Mouse (Mus musculus) olfactory bulb, adult 2 months (tissue): Measurements from ENCODE around the gene Tomm20l. TPM values are rescaled to one million over a fixed set of nuclear protein-coding genes. Genes with fewer than 3 reads are reported as not detected.

Experiments used
- H3K27ac ChIP-seq: fragments of 200-500 bp; 2 replicates; pipeline ENCODE4 v1.5.1; 2012; ENCODE audit warnings: low read depth, low read length; ENCODE audit not compliant: insufficient read depth
- H3K4me1 ChIP-seq: fragments of 200-500 bp; 2 replicates; pipeline ENCODE4 v1.6.1; 2012; ENCODE audit warnings: low read length; ENCODE audit not compliant: control insufficient read depth, insufficient read depth
- H3K4me3 ChIP-seq: fragments of 200-500 bp; 2 replicates; pipeline ENCODE4 v1.5.1; 2012; ENCODE audit warnings: mild to moderate bottlenecking, low read depth, low read length, moderate library complexity; ENCODE audit not compliant: insufficient read depth
- CTCF ChIP-seq: fragments of 200-500 bp; IDR thresholded peaks from 2 replicates; pipeline ENCODE4 v1.5.1; 2012; ENCODE audit warnings: low read depth, mild to moderate bottlenecking, low read length, moderate library complexity; ENCODE audit not compliant: insufficient read depth
- POLR2A ChIP-seq: fragments of 200-500 bp; IDR thresholded peaks from 2 replicates; pipeline ENCODE4 v1.6.1; 2012; ENCODE audit warnings: mild to moderate bottlenecking, low read depth, low read length, moderate library complexity; ENCODE audit not compliant: insufficient read depth
- WGBS: fragments of 180-500 bp; shearing (Covaris S2); methylation state at CpG from one replicate; pipeline ENCODE4 v1.1.7; 2018; 5-methylcytosine and 5-hydroxymethylcytosine counted together
- polyA plus RNA-seq: library from polyadenylated mRNA; stranded (reverse); fragments of >200 nt; gene quantifications from 2 replicates; pipeline ENCODE4 v1.2.4, GENCODE M21; 2012; ENCODE audit warnings: low replicate concordance; ENCODE audit not compliant: missing spikeins, insufficient read depth, insufficient read length

The Tomm20l gene
- polyA plus RNA-seq, 1 experiment = not detected

GRCm38 (mm10) chr12:71122731-71123130, 11.5 kb downstream of the Tomm20l start:
- 86% methylated on average over 10 of the region's 10 CpGs for WGBS
- TF ChIP-seq POLR2A (no peak), CTCF (no peak)
- H3K4me1 ChIP-seq = no peaks in the 10 kb centered on the region
- H3K4me3 ChIP-seq = no peak overlapping the region
- no peak overlapping the region for H3K27ac ChIP-seq

GRCm38 (mm10) chr12:71123286-71123685, 12.1 kb downstream of the Tomm20l start:
- no peak overlapping the region for H3K27ac ChIP-seq
- H3K4me1 ChIP-seq = no peaks in the 10 kb centered on the region
- TF ChIP-seq POLR2A (no peak), CTCF (no peak)
- 90% methylated on average over 9 of the region's 9 CpGs for WGBS
- no peak overlapping the region for H3K4me3 ChIP-seq

GRCm38 (mm10) chr12:71135581-71135980, 24.4 kb downstream of the Tomm20l start:
- no peak overlapping the region for H3K4me3 ChIP-seq
- H3K4me1 ChIP-seq = peaks cover 15% of the 10 kb centered on the region
- no peak overlapping the region for H3K27ac ChIP-seq
- TF ChIP-seq POLR2A (no peak), CTCF (no peak)
- WGBS = 7% methylated on average over 5 of the region's 5 CpGs

GRCm38 (mm10) chr12:71136130-71136973, 25.1 kb downstream of the Tomm20l start, which contains the start of the genes Timm9 and 2700049A03Rik:
Timm9 (minus strand) TSS chr12:71136684.
2700049A03Rik (plus strand) TSS chr12:71136848.
- peak within 1 kb of the TSS; percentile 91 for H3K4me3 ChIP-seq
- TF ChIP-seq CTCF (no peak), POLR2A (peak; percentile 70)
- peaks cover 15% of the 10 kb centered on the region for H3K4me1 ChIP-seq
- H3K27ac ChIP-seq = peak within 1 kb of the TSS; percentile 70
- WGBS = under 1% methylated on average over 52 of the region's 52 CpGs

GRCm38 (mm10) chr12:71136974-71137491, 25.8 kb downstream of the Tomm20l start:
- under 1% methylated on average over 30 of the region's 30 CpGs for WGBS

GRCm38 (mm10) chr12:71137686-71138085, 26.5 kb downstream of the Tomm20l start:
- H3K27ac ChIP-seq = no peak overlapping the region
- WGBS = 2% methylated on average over 11 of the region's 11 CpGs

More at GRCm38 (mm10) chr12:71136974-71137491, 25.8 kb downstream of the Tomm20l start:
- H3K27ac ChIP-seq = no peak overlapping the region; the same call in 1 of the 2 replicates
- peaks cover 15% of the 10 kb centered on the region for H3K4me1 ChIP-seq
- H3K4me3 ChIP-seq = peak overlapping the region; percentile 63
- TF ChIP-seq POLR2A = no peak
- TF ChIP-seq CTCF = no peak

GRCm38 (mm10) chr12:71139258-71139828, 28.1 kb downstream of the Tomm20l start:
- TF ChIP-seq POLR2A (no peak), CTCF (no peak)
- Histone ChIP-seq H3K4me1 (peaks cover 15% of the 10 kb centered on the region), H3K4me3 (no peak overlapping the region), H3K27ac (no peak overlapping the region)
- 84% methylated on average over 5 of the region's 5 CpGs for WGBS

More at GRCm38 (mm10) chr12:71137686-71138085, 26.5 kb downstream of the Tomm20l start:
- peaks cover 15% of the 10 kb centered on the region for H3K4me1 ChIP-seq
- no peak for TF ChIP-seq POLR2A
- TF ChIP-seq CTCF = no peak
- H3K4me3 ChIP-seq = peak overlapping the region; percentile 34

GRCm38 (mm10) chr12:71141189-71141588, 30.0 kb downstream of the Tomm20l start:
- TF ChIP-seq POLR2A = no peak
- TF ChIP-seq CTCF = no peak
- Histone ChIP-seq H3K27ac (no peak overlapping the region), H3K4me3 (no peak overlapping the region), H3K4me1 (peaks cover 12% of the 10 kb centered on the region)

- H3K4me1 ChIP-seq = 0 out of 2 replicates have a peak, but pooled peaks cover 3% of the 10 kb centered on the region
- no peak overlapping the region for H3K27ac ChIP-seq
- 87% methylated on average over 3 of the region's 3 CpGs for WGBS
- TF ChIP-seq POLR2A (no peak), CTCF (no peak)
- no peak overlapping the region for H3K4me3 ChIP-seq
These were observed 36.4 kb downstream of the Tomm20l start for GRCm38 (mm10) chr12:71147641-71148040.
